Comparison of ENCODE assay signal across 11 mouse cellular contexts in genomic region chrX:47880052-47880451, GRCm38 (mm10). TPM values are rescaled to one million over a fixed set of nuclear protein-coding genes. Genes with fewer than 3 reads are reported as not detected.
DNase-seq lines count a peak whose midpoint lies in the region; ATAC-seq and TF ChIP-seq lines count a peak whose summit lies in the region.
"Had no signal": no experiment of that assay in that cellular context is flagged by ENCODE, and none has a peak within 500 bp of the region (broad histone marks: within the 10 kb centered on the region; RNA-seq: fewer than 3 reads in every experiment).

No protein-coding gene starts in this region.

- DNase-seq in forebrain, postnatal 0 days, result peak; percentile 4
- no peak for DNase-seq in forebrain, embryonic 10.5 days (ENCODE audit: extremely low spot score, low spot score)
- peak; percentile 29 for DNase-seq in ovary, postnatal 36 days (ENCODE audit: low spot score)
- DNase-seq in ovary, postnatal 10 days (ENCODE audit: low spot score), result no peak
- peak; percentile 37 for DNase-seq in lung, postnatal 10 days
- no peak for DNase-seq in thymus, postnatal 10 days (ENCODE audit: low spot score in 2 of 2)

- 64% methylated on average over 2 of the region's 2 CpGs for WGBS in forebrain, postnatal 0 days
- 87% methylated on average over 2 of the region's 2 CpGs for WGBS in forebrain, embryonic 10.5 days
- 28% methylated on average over 2 of the region's 2 CpGs for WGBS in heart, embryonic 15.5 days

- H3K4me3 ChIP-seq in forebrain, postnatal 0 days (ENCODE audit: low read depth, low read length), result no peak overlapping the region
- no peak overlapping the region for H3K4me3 ChIP-seq in forebrain, embryonic 10.5 days
- H3K4me3 ChIP-seq in heart, embryonic 15.5 days, result no peak overlapping the region
- H3K4me3 ChIP-seq: layer of hippocampus, adult 2 months; midbrain, embryonic 13.5 days had no signal

- ATAC-seq in forebrain, postnatal 0 days, result no peak
- 0 out of 2 replicates have a peak, but pooled peaks have one; percentile 53 for ATAC-seq in heart, embryonic 15.5 days (replicated peaks; ENCODE audit: insufficient number of reproducible peaks, insufficient read depth, low FRiP score, low read depth)
- no peak for ATAC-seq in erythroblast, adult 5-6 weeks (replicated peaks; ENCODE audit: low FRiP score, poor library complexity, severe bottlenecking)
- ATAC-seq: midbrain, embryonic 13.5 days had no signal

- no peaks in the 10 kb centered on the region for H3K4me1 ChIP-seq in forebrain, postnatal 0 days (ENCODE audit: insufficient read depth)
- no peaks in the 10 kb centered on the region for H3K4me1 ChIP-seq in forebrain, embryonic 10.5 days
- H3K4me1 ChIP-seq in heart, embryonic 15.5 days (replicated peaks), result no peaks in the 10 kb centered on the region
- H3K4me1 ChIP-seq: midbrain, embryonic 13.5 days had no signal

- no peak for TF ChIP-seq CTCF in forebrain, postnatal 0 days (IDR thresholded peaks at IDR 0.05; ENCODE audit: low read depth)

- no peak overlapping the region for H3K9ac ChIP-seq in forebrain, postnatal 0 days
- no peak overlapping the region for H3K9ac ChIP-seq in heart, embryonic 15.5 days
- H3K9ac ChIP-seq: midbrain, embryonic 13.5 days had no signal

- H3K27ac ChIP-seq in forebrain, postnatal 0 days (ENCODE audit: low read depth, low read length), result no peak overlapping the region
- no peak overlapping the region for H3K27ac ChIP-seq in forebrain, embryonic 10.5 days
- peak overlapping the region; percentile 31 for H3K27ac ChIP-seq in heart, embryonic 15.5 days
- H3K27ac ChIP-seq: layer of hippocampus, adult 2 months; midbrain, embryonic 13.5 days had no signal

- H3K4me2 ChIP-seq in forebrain, postnatal 0 days (ENCODE audit: low read depth), result no peak overlapping the region
- no peak overlapping the region for H3K4me2 ChIP-seq in heart, embryonic 15.5 days
- H3K4me2 ChIP-seq: midbrain, embryonic 13.5 days had no signal

- no peaks in the 10 kb centered on the region for H3K27me3 ChIP-seq in forebrain, postnatal 0 days (ENCODE audit: insufficient read depth, low read length)
- H3K27me3 ChIP-seq in forebrain, embryonic 10.5 days (ENCODE audit: poor library complexity, severe bottlenecking), result no peaks in the 10 kb centered on the region
- H3K27me3 ChIP-seq in heart, embryonic 15.5 days, result no peaks in the 10 kb centered on the region
- H3K27me3 ChIP-seq: CH12.LX; midbrain, embryonic 13.5 days had no signal

- H3K36me3 ChIP-seq in forebrain, postnatal 0 days (ENCODE audit: insufficient read depth), result peaks cover 2% of the 10 kb centered on the region; the same call in 1 of the 2 replicates
- 0 out of 2 replicates have a peak, but pooled peaks cover 2% of the 10 kb centered on the region for H3K36me3 ChIP-seq in forebrain, embryonic 10.5 days (replicated peaks)
- no peaks in the 10 kb centered on the region for H3K36me3 ChIP-seq in heart, embryonic 15.5 days

- no peaks in the 10 kb centered on the region for H3K9me3 ChIP-seq in forebrain, postnatal 0 days (ENCODE audit: low read length)
- H3K9me3 ChIP-seq in forebrain, embryonic 10.5 days, result no peaks in the 10 kb centered on the region
- no peaks in the 10 kb centered on the region for H3K9me3 ChIP-seq in heart, embryonic 15.5 days (replicated peaks)
- H3K9me3 ChIP-seq: midbrain, embryonic 13.5 days had no signal

RNA-seq across cellular contexts. Expression of gene Smarca1, which starts 12.7 kb away (rescaled TPM):
- 63.1 and 63.2 TPM in 2 replicates for total RNA-seq in forebrain, postnatal 0 days (2014; rRNA removed)
- polyA plus RNA-seq in forebrain, postnatal 0 days (2015; fragmentation: Nextera tagmentation; extraction: Ambion mirVana), result 22.8 and 28.6 TPM in 2 replicates
- polyA plus RNA-seq in forebrain, embryonic 10.5 days (2016; fragmentation: Nextera tagmentation; extraction: Ambion mirVana), result 14.1 and 15.5 TPM in 2 replicates
- 21.3 and 21.6 TPM in 2 replicates for polyA plus RNA-seq in heart, embryonic 15.5 days (2015; fragmentation: Nextera tagmentation; extraction: Ambion mirVana)
- total RNA-seq in erythroblast, adult 5-6 weeks (2015; ENCODE audit: low replicate concordance), result not detected in 2 replicates
- not detected in 2 replicates for total RNA-seq in erythroblast, adult 5-6 weeks (2017; ENCODE audit: low replicate concordance)

RNA-seq across cellular contexts. Expression of gene Ocrl, which starts 32.1 kb away (rescaled TPM):
- 24.8 and 36.8 TPM in 2 replicates for total RNA-seq in forebrain, postnatal 0 days (2014; rRNA removed)
- 13.2 and 21.5 TPM in 2 replicates for polyA plus RNA-seq in forebrain, postnatal 0 days (2015; fragmentation: Nextera tagmentation; extraction: Ambion mirVana)
- polyA plus RNA-seq in forebrain, embryonic 10.5 days (2016; fragmentation: Nextera tagmentation; extraction: Ambion mirVana), result 17.2 and 19.0 TPM in 2 replicates
- 10.8 and 13.2 TPM in 2 replicates for polyA plus RNA-seq in heart, embryonic 15.5 days (2015; fragmentation: Nextera tagmentation; extraction: Ambion mirVana)
- total RNA-seq in erythroblast, adult 5-6 weeks (2015; ENCODE audit: low replicate concordance), result 20.5 and 22.1 TPM in 2 replicates
- 3.1 and 4.0 TPM in 2 replicates for total RNA-seq in erythroblast, adult 5-6 weeks (2017; ENCODE audit: low replicate concordance)

Comparison
In these comparisons a context has a peak if more than half of its experiments do, and no peak if none do; other contexts are left out.
1. DNase-seq: peak in forebrain, postnatal 0 days (single experiment), ovary, postnatal 36 days (single experiment) and lung, postnatal 10 days (single experiment); none in forebrain, embryonic 10.5 days (single experiment), ovary, postnatal 10 days (single experiment) and thymus, postnatal 10 days (0 of 2).